Mouse (Mus musculus) heart, postnatal 0 days (tissue): ENCODE results near the gene Hhipl1. TPM values are rescaled to one million over a fixed set of nuclear protein-coding genes. Genes with fewer than 3 reads are reported as not detected.

ENCODE experiments used
- ATAC-seq: fragments of 200-750 bp; cut with Nextera tagmentation; 2 replicates; pipeline ENCODE4 v1.8.0; 2017; ENCODE audit warnings: low read depth, moderate number of reproducible peaks, moderate library complexity; ENCODE audit not compliant: insufficient read depth
- DNase-seq: peaks from one replicate; pipeline ENCODE4 v3.0.0-alpha.2; 2016; ENCODE audit warnings: low spot score
- H3K27ac ChIP-seq: fragments of 300-500 bp; sonication (generic); 2 replicates; pipeline ENCODE4 v1.5.1; 2014; ENCODE audit warnings: low read depth, mild to moderate bottlenecking
- H3K27me3 ChIP-seq: fragments of 300-500 bp; sonication (generic); 2 replicates; pipeline ENCODE4 v1.6.1; 2014; ENCODE audit warnings: low read length, mixed read lengths; ENCODE audit not compliant: control insufficient read depth, insufficient read depth
- H3K36me3 ChIP-seq: fragments of 300-500 bp; sonication (generic); replicated peaks from 2 replicates; pipeline ENCODE4 v1.6.1; 2014; ENCODE audit warnings: low read length, mixed read lengths; ENCODE audit not compliant: control insufficient read depth, insufficient read depth
- H3K4me1 ChIP-seq: fragments of 300-500 bp; sonication (generic); 2 replicates; pipeline ENCODE4 v1.6.1; 2014; ENCODE audit warnings: antibody characterized with exemption; ENCODE audit not compliant: control insufficient read depth, insufficient read depth
- H3K4me2 ChIP-seq: fragments of 300-500 bp; sonication (generic); 2 replicates; pipeline ENCODE4 v1.6.1; 2014; ENCODE audit warnings: low read depth, mild to moderate bottlenecking, low read length, moderate library complexity
- H3K4me3 ChIP-seq: fragments of 300-500 bp; sonication (generic); 2 replicates; pipeline ENCODE4 v1.5.1; 2014; ENCODE audit warnings: low read depth, low read length
- H3K9ac ChIP-seq: fragments of 300-500 bp; sonication (generic); replicated peaks from 2 replicates; pipeline ENCODE4 v1.6.1; 2014; ENCODE audit warnings: low read depth, low read length, mixed read lengths
- H3K9me3 ChIP-seq: fragments of 300-500 bp; sonication (generic); replicated peaks from 2 replicates; pipeline ENCODE4 v1.6.1; 2016; ENCODE audit warnings: low read length; ENCODE audit not compliant: control insufficient read depth
- CTCF ChIP-seq: IDR thresholded peaks from 2 replicates; pipeline ENCODE4 v1.5.1; 2016; ENCODE audit warnings: antibody characterized with exemption, control low read depth, low read depth
- EP300 ChIP-seq: IDR thresholded peaks from 2 replicates; pipeline ENCODE4 v1.6.1; 2016; ENCODE audit warnings: antibody characterized with exemption, low read depth
- WGBS: fragments of 180-500 bp; shearing (Covaris S2); extraction: QIAGEN DNeasy Blood & Tissue Kit; methylation state at CpG from one replicate; pipeline ENCODE4 v1.1.7; 2014; 5-methylcytosine and 5-hydroxymethylcytosine counted together
- polyA plus RNA-seq: library from polyadenylated mRNA; unstranded; fragments of >200 nt; fragmentation: Nextera tagmentation; extraction: Ambion mirVana; gene quantifications from 2 replicates; pipeline ENCODE4 v1.2.1, GENCODE M21; 2015
- total RNA-seq: library from RNA; depleted of rRNA; stranded (reverse); fragments of >200 nt; gene quantifications from 2 replicates; pipeline ENCODE4 v1.2.3, GENCODE M21; 2014; ENCODE audit warnings: low replicate concordance; rRNA removed

Hhipl1 gene
- 0.70 and 5.0 TPM in 2 replicates for total RNA-seq
- polyA plus RNA-seq: 0.58 and 0.61 TPM in 2 replicates

GRCm38 (mm10) chr12:108305812-108306794, at the start of gene Hhipl1:
Gene Hhipl1 (plus strand): TSS chr12:108306270.
- WGBS: 4% methylated on average over 67 of the region's 67 CpGs
- ATAC-seq (peak; percentile 39), DNase-seq (peak; percentile 38)
- Histone ChIP-seq H3K27ac (peak within 1 kb of the TSS; percentile 23; the same call in 1 of the 2 replicates), H3K36me3 (no peaks in the 10 kb centered on the region), H3K9me3 (no peaks in the 10 kb centered on the region), H3K4me2 (peak within 1 kb of the TSS; percentile 93), H3K4me1 (peaks cover 10% of the 10 kb centered on the region; the same call in 1 of the 2 replicates), H3K27me3 (peaks cover 18% of the 10 kb centered on the region), H3K4me3 (peak within 1 kb of the TSS; percentile 67), H3K9ac (peak within 1 kb of the TSS; percentile 75)
- TF ChIP-seq EP300: no peak
- peak; percentile 14; the same call in 1 of the 2 replicates for TF ChIP-seq CTCF

- 33% methylated on average over 10 of the region's 10 CpGs for WGBS
- Histone ChIP-seq H3K4me2 (no peak overlapping the region), H3K4me3 (no peak overlapping the region), H3K9me3 (no peaks in the 10 kb centered on the region), H3K27ac (no peak overlapping the region), H3K36me3 (no peaks in the 10 kb centered on the region), H3K27me3 (no peaks in the 10 kb centered on the region), H3K4me1 (peaks cover 45% of the 10 kb centered on the region), H3K9ac (no peak overlapping the region)
- TF ChIP-seq EP300 (no peak), CTCF (0 out of 2 replicates have a peak, but pooled peaks have one; percentile 20)
- DNase-seq (no peak), ATAC-seq (no peak)
Observed at GRCm38 (mm10) chr12:108256734-108257133, 49.3 kb upstream of the Hhipl1 start.

- no peaks in the 10 kb centered on the region for H3K36me3 ChIP-seq
- no peak overlapping the region for H3K27ac ChIP-seq
- DNase-seq: no peak
- H3K27me3 ChIP-seq: no peaks in the 10 kb centered on the region
- H3K9ac ChIP-seq: no peak overlapping the region
- H3K4me2 ChIP-seq: no peak overlapping the region
- no peak for TF ChIP-seq CTCF
- no peak for TF ChIP-seq EP300
- no peak for ATAC-seq
- peaks cover 33% of the 10 kb centered on the region for H3K4me1 ChIP-seq
- no peak overlapping the region for H3K4me3 ChIP-seq
- no peaks in the 10 kb centered on the region for H3K9me3 ChIP-seq
- 87% methylated on average over 24 of the region's 24 CpGs for WGBS
Observed at GRCm38 (mm10) chr12:108259322-108260049, 46.6 kb upstream of the Hhipl1 start.

- Histone ChIP-seq H3K36me3 (no peaks in the 10 kb centered on the region), H3K27me3 (no peaks in the 10 kb centered on the region), H3K27ac (no peak overlapping the region), H3K4me1 (peaks cover 29% of the 10 kb centered on the region), H3K9ac (no peak overlapping the region), H3K4me3 (no peak overlapping the region), H3K4me2 (no peak overlapping the region), H3K9me3 (no peaks in the 10 kb centered on the region)
- ATAC-seq (no peak), DNase-seq (no peak)
- 78% methylated on average over 12 of the region's 12 CpGs for WGBS
- TF ChIP-seq EP300 (no peak), CTCF (no peak)
Observed at GRCm38 (mm10) chr12:108260950-108261349, 45.1 kb upstream of the Hhipl1 start.

- Histone ChIP-seq H3K9ac (no peak overlapping the region), H3K36me3 (no peaks in the 10 kb centered on the region), H3K4me1 (peaks cover 41% of the 10 kb centered on the region), H3K9me3 (no peaks in the 10 kb centered on the region), H3K27me3 (no peaks in the 10 kb centered on the region), H3K27ac (no peak overlapping the region), H3K4me2 (no peak overlapping the region), H3K4me3 (no peak overlapping the region)
- ATAC-seq: no peak
- WGBS: 79% methylated on average over 6 of the region's 7 CpGs
- TF ChIP-seq CTCF (no peak), EP300 (no peak)
- DNase-seq: no peak
Observed at GRCm38 (mm10) chr12:108264918-108265317, 41.2 kb upstream of the Hhipl1 start.
